Mouse (Mus musculus): ENCODE measurements around the gene Sp3. TPM values are rescaled to one million over a fixed set of nuclear protein-coding genes. Genes with fewer than 3 reads are reported as not detected.

Gene Sp3
- polyA plus RNA-seq, 1 experiment from 2014 or later: 36.1 TPM

GRCm38 (mm10) chr2:72970302-72970701 is 9.9 kb downstream of the Sp3 start:
- no peak overlapping the region for H3K27ac ChIP-seq (ENCODE audit: low read length)
- 81% methylated on average over 4 of the region's 4 CpGs for WGBS
- no peak overlapping the region for H3K4me2 ChIP-seq (replicated peaks; ENCODE audit: low read depth, low read length)

GRCm38 (mm10) chr2:72968536-72968935 is 11.7 kb downstream of the Sp3 start:
- ATAC-seq: no peak

More at GRCm38 (mm10) chr2:72970302-72970701, 9.9 kb downstream of the Sp3 start:
- peak; percentile 64 for DNase-seq (ENCODE audit: low spot score)
- peaks cover 17% of the 10 kb centered on the region; the same call in 1 of the 2 replicates for H3K36me3 ChIP-seq (ENCODE audit: insufficient read depth, low read length)
- H3K9ac ChIP-seq (replicated peaks; ENCODE audit: low read depth): no peak overlapping the region
- no peaks in the 10 kb centered on the region for H3K9me3 ChIP-seq (ENCODE audit: low read length)
- no peak; the same call in 1 of the 2 replicates for ATAC-seq
- H3K4me1 ChIP-seq (ENCODE audit: insufficient read depth, low read depth, low read length): peaks cover 5% of the 10 kb centered on the region
- no peak overlapping the region for H3K4me3 ChIP-seq (ENCODE audit: low read depth, low read length)
- TF ChIP-seq EP300 (IDR thresholded peaks at IDR 0.05) (0 out of 2 replicates have a peak, but pooled peaks have one; percentile 16), CTCF (IDR thresholded peaks at IDR 0.05) (peak; percentile 43)
- H3K27me3 ChIP-seq (replicated peaks; ENCODE audit: insufficient read depth, low read length): no peaks in the 10 kb centered on the region

GRCm38 (mm10) chr2:72965450-72965849 is 14.8 kb downstream of the Sp3 start:
- no peaks in the 10 kb centered on the region for H3K27me3 ChIP-seq (replicated peaks; ENCODE audit: insufficient read depth, low read length)
- H3K9me3 ChIP-seq (ENCODE audit: low read length): no peaks in the 10 kb centered on the region
- H3K9ac ChIP-seq (replicated peaks; ENCODE audit: low read depth): no peak overlapping the region
- no peak for TF ChIP-seq CTCF (IDR thresholded peaks at IDR 0.05)
- TF ChIP-seq EP300 (IDR thresholded peaks at IDR 0.05): no peak
- H3K4me3 ChIP-seq (ENCODE audit: low read depth, low read length): no peak overlapping the region
- WGBS: 79% methylated on average over 2 of the region's 2 CpGs
- DNase-seq (ENCODE audit: low spot score) (no peak), ATAC-seq (no peak)
- no peak overlapping the region for H3K4me2 ChIP-seq (replicated peaks; ENCODE audit: low read depth, low read length)
- no peak overlapping the region for H3K27ac ChIP-seq (ENCODE audit: low read length)
- H3K4me1 ChIP-seq (ENCODE audit: insufficient read depth, low read depth, low read length): peaks cover 5% of the 10 kb centered on the region
- peaks cover 8% of the 10 kb centered on the region; the same call in 1 of the 2 replicates for H3K36me3 ChIP-seq (ENCODE audit: insufficient read depth, low read length)

More at GRCm38 (mm10) chr2:72968536-72968935, 11.7 kb downstream of the Sp3 start:
- peak; percentile 21 for DNase-seq (ENCODE audit: low spot score)
- 96% methylated on average over 1 of the region's 1 CpGs for WGBS
- Histone ChIP-seq H3K4me1 (ENCODE audit: insufficient read depth, low read depth, low read length) (peaks cover 5% of the 10 kb centered on the region), H3K9me3 (ENCODE audit: low read length) (no peaks in the 10 kb centered on the region), H3K4me3 (ENCODE audit: low read depth, low read length) (no peak overlapping the region), H3K9ac (replicated peaks; ENCODE audit: low read depth) (no peak overlapping the region), H3K36me3 (ENCODE audit: insufficient read depth, low read length) (peaks cover 17% of the 10 kb centered on the region; the same call in 1 of the 2 replicates), H3K4me2 (replicated peaks; ENCODE audit: low read depth, low read length) (no peak overlapping the region), H3K27me3 (replicated peaks; ENCODE audit: insufficient read depth, low read length) (no peaks in the 10 kb centered on the region), H3K27ac (ENCODE audit: low read length) (no peak overlapping the region)
- TF ChIP-seq CTCF (IDR thresholded peaks at IDR 0.05) (no peak), EP300 (IDR thresholded peaks at IDR 0.05) (no peak)

- TF ChIP-seq EP300 (IDR thresholded peaks at IDR 0.05) (no peak), CTCF (IDR thresholded peaks at IDR 0.05) (0 out of 2 replicates have a peak, but pooled peaks have one; percentile 28)
- H3K27me3 ChIP-seq (replicated peaks; ENCODE audit: insufficient read depth, low read length): no peaks in the 10 kb centered on the region
- DNase-seq (ENCODE audit: low spot score) (no peak), ATAC-seq (no peak)
- no peak overlapping the region for H3K4me3 ChIP-seq (ENCODE audit: low read depth, low read length)
- no peak overlapping the region for H3K4me2 ChIP-seq (replicated peaks; ENCODE audit: low read depth, low read length)
- H3K9ac ChIP-seq (replicated peaks; ENCODE audit: low read depth): no peak overlapping the region
- whole genome bisulfite sequencing: 95% methylated on average over 3 of the region's 3 CpGs
- H3K27ac ChIP-seq (ENCODE audit: low read length): no peak overlapping the region
- no peaks in the 10 kb centered on the region for H3K4me1 ChIP-seq (ENCODE audit: insufficient read depth, low read depth, low read length)
- no peaks in the 10 kb centered on the region for H3K9me3 ChIP-seq (ENCODE audit: low read length)
- H3K36me3 ChIP-seq (ENCODE audit: insufficient read depth, low read length): 0 out of 2 replicates have a peak, but pooled peaks cover 3% of the 10 kb centered on the region
Observed at GRCm38 (mm10) chr2:72956415-72956814, 23.8 kb downstream of the Sp3 start.

- 0 out of 2 replicates have a peak, but pooled peaks cover 3% of the 10 kb centered on the region for H3K36me3 ChIP-seq (ENCODE audit: insufficient read depth, low read length)
Observed at GRCm38 (mm10) chr2:72952979-72953378, 27.3 kb downstream of the Sp3 start.

GRCm38 (mm10) chr2:72935937-72936336 is 44.3 kb downstream of the Sp3 start:
- no peak overlapping the region for H3K4me2 ChIP-seq (replicated peaks; ENCODE audit: low read depth, low read length)
- no peaks in the 10 kb centered on the region for H3K4me1 ChIP-seq (ENCODE audit: insufficient read depth, low read depth, low read length)
- no peaks in the 10 kb centered on the region for H3K9me3 ChIP-seq (ENCODE audit: low read length)
- no peaks in the 10 kb centered on the region for H3K36me3 ChIP-seq (ENCODE audit: insufficient read depth, low read length)
- DNase-seq (ENCODE audit: low spot score) (no peak), ATAC-seq (no peak)
- 30% methylated on average over 1 of the region's 1 CpGs for WGBS
- H3K27ac ChIP-seq (ENCODE audit: low read length): no peak overlapping the region
- H3K4me3 ChIP-seq (ENCODE audit: low read depth, low read length): no peak overlapping the region
- TF ChIP-seq EP300 (IDR thresholded peaks at IDR 0.05): no peak
- TF ChIP-seq CTCF (IDR thresholded peaks at IDR 0.05): no peak
- H3K27me3 ChIP-seq (replicated peaks; ENCODE audit: insufficient read depth, low read length): no peaks in the 10 kb centered on the region
- no peak overlapping the region for H3K9ac ChIP-seq (replicated peaks; ENCODE audit: low read depth)

More at GRCm38 (mm10) chr2:72952979-72953378, 27.3 kb downstream of the Sp3 start:
- no peaks in the 10 kb centered on the region for H3K27me3 ChIP-seq (replicated peaks; ENCODE audit: insufficient read depth, low read length)
- no peaks in the 10 kb centered on the region for H3K9me3 ChIP-seq (ENCODE audit: low read length)
- DNase-seq (ENCODE audit: low spot score) (no peak), ATAC-seq (no peak)
- H3K4me2 ChIP-seq (replicated peaks; ENCODE audit: low read depth, low read length): no peak overlapping the region
- no peak overlapping the region for H3K27ac ChIP-seq (ENCODE audit: low read length)
- no peak for TF ChIP-seq CTCF (IDR thresholded peaks at IDR 0.05)
- no peak for TF ChIP-seq EP300 (IDR thresholded peaks at IDR 0.05)
- H3K4me1 ChIP-seq (ENCODE audit: insufficient read depth, low read depth, low read length): no peaks in the 10 kb centered on the region
- H3K9ac ChIP-seq (replicated peaks; ENCODE audit: low read depth): no peak overlapping the region
- no peak overlapping the region for H3K4me3 ChIP-seq (ENCODE audit: low read depth, low read length)
- WGBS: 88% methylated on average over 3 of the region's 3 CpGs
